Mouse (Mus musculus) heart, embryonic 11.5 days (tissue): ENCODE data around the gene Vav2. TPM values are rescaled to one million over a fixed set of nuclear protein-coding genes. Genes with fewer than 3 reads are reported as not detected.

Experiments
- ATAC-seq: fragments of 200-750 bp; cut with Nextera tagmentation; replicated peaks from 2 replicates; pipeline ENCODE4 v1.8.0; 2017; ENCODE audit warnings: moderate library complexity; ENCODE audit not compliant: insufficient number of reproducible peaks, low FRiP score, low TSS enrichment
- H3K27ac ChIP-seq: fragments of 300-500 bp; sonication (generic); 2 replicates; pipeline ENCODE4 v1.5.1; 2014; ENCODE audit warnings: mild to moderate bottlenecking, low read depth, low read length
- H3K27me3 ChIP-seq: fragments of 300-500 bp; sonication (generic); 2 replicates; pipeline ENCODE4 v1.6.1; 2014; ENCODE audit warnings: mild to moderate bottlenecking, low read length, mixed read lengths; ENCODE audit not compliant: control insufficient read depth, insufficient read depth
- H3K36me3 ChIP-seq: fragments of 300-500 bp; sonication (generic); 2 replicates; pipeline ENCODE4 v1.6.1; 2014; ENCODE audit warnings: mild to moderate bottlenecking, low read length, moderate library complexity, mixed read lengths; ENCODE audit not compliant: control insufficient read depth, insufficient read depth
- H3K4me1 ChIP-seq: fragments of 300-500 bp; sonication (generic); 2 replicates; pipeline ENCODE4 v1.6.1; 2014; ENCODE audit warnings: low read length; ENCODE audit not compliant: control insufficient read depth, insufficient read depth
- H3K4me2 ChIP-seq: fragments of 300-500 bp; sonication (generic); 2 replicates; pipeline ENCODE4 v1.6.1; 2014; ENCODE audit warnings: mild to moderate bottlenecking, moderate library complexity
- H3K4me3 ChIP-seq: fragments of 300-500 bp; sonication (generic); 2 replicates; pipeline ENCODE4 v1.5.1; 2014; ENCODE audit warnings: low read depth, low read length
- H3K9ac ChIP-seq: fragments of 300-500 bp; sonication (generic); 2 replicates; pipeline ENCODE4 v1.6.1; 2014; ENCODE audit warnings: mild to moderate bottlenecking, low read depth, low read length, moderate library complexity
- H3K9me3 ChIP-seq: fragments of 300-500 bp; sonication (generic); replicated peaks from 2 replicates; pipeline ENCODE4 v1.6.1; 2016; ENCODE audit warnings: low read length; ENCODE audit not compliant: control insufficient read depth
- WGBS: fragments of 180-500 bp; shearing (Covaris S2); extraction: QIAGEN DNeasy Blood & Tissue Kit; methylation state at CpG from one replicate; pipeline ENCODE4 v1.1.7; 2014; ENCODE audit not compliant: insufficient replicate concordance; 5-methylcytosine and 5-hydroxymethylcytosine counted together
- polyA plus RNA-seq: library from polyadenylated mRNA; unstranded; fragments of >200 nt; fragmentation: Nextera tagmentation; extraction: Ambion mirVana; gene quantifications from 2 replicates; pipeline ENCODE4 v1.2.1, GENCODE M21; 2014

Gene Vav2
- polyA plus RNA-seq, 1 experiment from 2014 or later: 3.4 TPM

DNA sequence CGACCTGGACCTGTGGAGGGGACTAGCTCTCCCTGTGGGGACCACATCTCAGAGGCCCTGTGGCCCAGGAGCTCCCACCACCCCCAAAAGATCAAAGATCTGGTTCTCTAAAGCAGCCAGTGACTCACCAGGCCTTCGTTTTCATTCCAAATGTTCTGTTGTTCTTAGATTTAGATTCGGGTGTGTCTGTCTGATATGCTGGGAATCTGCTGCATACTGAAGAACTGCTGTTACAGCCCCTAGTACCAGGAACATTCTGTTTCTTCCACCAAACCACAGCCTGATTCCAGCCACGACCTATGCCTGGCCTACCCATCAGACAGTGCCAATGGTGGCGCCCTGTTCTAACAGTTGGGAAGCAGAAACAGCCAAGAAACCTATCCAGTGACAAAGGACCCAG, 95.3 kb downstream of the Vav2 start:
- 65% methylated on average over 5 of the region's 5 CpGs for WGBS
- Histone ChIP-seq H3K27me3 (no peaks in the 10 kb centered on the region), H3K27ac (no peak overlapping the region), H3K36me3 (no peaks in the 10 kb centered on the region), H3K9me3 (no peaks in the 10 kb centered on the region), H3K4me2 (no peak overlapping the region), H3K4me1 (peaks cover 33% of the 10 kb centered on the region), H3K9ac (no peak overlapping the region), H3K4me3 (no peak overlapping the region)
- ATAC-seq: no peak

- Histone ChIP-seq H3K4me2 (no peak overlapping the region), H3K36me3 (no peaks in the 10 kb centered on the region), H3K9me3 (no peaks in the 10 kb centered on the region), H3K27ac (no peak overlapping the region), H3K9ac (no peak overlapping the region), H3K4me1 (peaks cover 39% of the 10 kb centered on the region), H3K4me3 (no peak overlapping the region), H3K27me3 (no peaks in the 10 kb centered on the region)
- ATAC-seq: no peak
- WGBS: 78% methylated on average over 8 of the region's 8 CpGs
Measured at GRCm38 (mm10) chr2:27330446-27330845, 96.4 kb downstream of the Vav2 start.

- ATAC-seq: no peak
- Histone ChIP-seq H3K4me2 (no peak overlapping the region), H3K27me3 (no peaks in the 10 kb centered on the region), H3K9me3 (no peaks in the 10 kb centered on the region), H3K9ac (no peak overlapping the region), H3K27ac (no peak overlapping the region), H3K4me3 (no peak overlapping the region), H3K36me3 (no peaks in the 10 kb centered on the region), H3K4me1 (peaks cover 48% of the 10 kb centered on the region)
- WGBS: 79% methylated on average over 10 of the region's 10 CpGs
Measured at GRCm38 (mm10) chr2:27329386-27330060, 97.3 kb downstream of the Vav2 start.

- Histone ChIP-seq H3K27me3 (no peaks in the 10 kb centered on the region), H3K4me1 (peaks cover 57% of the 10 kb centered on the region), H3K36me3 (no peaks in the 10 kb centered on the region), H3K9ac (no peak overlapping the region), H3K4me3 (no peak overlapping the region), H3K4me2 (no peak overlapping the region), H3K27ac (peak overlapping the region; percentile 51), H3K9me3 (no peaks in the 10 kb centered on the region)
- no peak for ATAC-seq
Measured at GRCm38 (mm10) chr2:27328613-27329041, 98.2 kb downstream of the Vav2 start.

GRCm38 (mm10) chr2:27327886-27328285, 98.9 kb downstream of the Vav2 start:
- Histone ChIP-seq H3K9me3 (no peaks in the 10 kb centered on the region), H3K36me3 (no peaks in the 10 kb centered on the region), H3K27ac (peak overlapping the region; percentile 51), H3K9ac (peak overlapping the region; percentile 40; the same call in 1 of the 2 replicates), H3K27me3 (no peaks in the 10 kb centered on the region), H3K4me2 (no peak overlapping the region), H3K4me1 (peaks cover 65% of the 10 kb centered on the region), H3K4me3 (no peak overlapping the region)
- ATAC-seq: no peak
- 59% methylated on average over 4 of the region's 4 CpGs for WGBS

DNA sequence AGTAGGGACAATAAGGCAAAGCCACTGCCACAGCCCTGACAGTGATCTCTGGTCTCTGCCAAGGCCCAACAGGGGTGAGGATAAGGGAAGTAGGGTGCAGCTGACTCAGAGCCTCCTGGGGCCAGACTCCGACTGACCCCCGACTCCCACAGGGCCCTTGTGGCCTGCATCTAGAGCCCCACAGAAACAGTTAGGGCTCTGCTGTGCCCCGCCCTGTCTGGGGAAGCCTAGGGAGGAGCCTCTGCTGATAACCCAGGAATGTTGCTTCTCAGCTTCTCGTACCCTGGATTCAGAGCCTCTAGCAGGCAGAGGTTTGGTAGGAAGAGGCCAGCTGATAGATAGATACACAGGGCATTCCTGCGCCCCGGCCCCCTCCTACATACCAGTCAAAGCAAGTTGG, 99.8 kb downstream of the Vav2 start:
- WGBS: 12% methylated on average over 6 of the region's 6 CpGs
- Histone ChIP-seq H3K27ac (peak overlapping the region; percentile 51), H3K4me2 (no peak overlapping the region; the same call in 1 of the 2 replicates)

GRCm38 (mm10) chr2:27326357-27326756, 100.5 kb downstream of the Vav2 start:
- peaks cover 68% of the 10 kb centered on the region for H3K4me1 ChIP-seq
- ATAC-seq: no peak
- no peak overlapping the region for H3K4me3 ChIP-seq
- no peaks in the 10 kb centered on the region for H3K27me3 ChIP-seq
- no peak overlapping the region for H3K4me2 ChIP-seq
- no peak overlapping the region for H3K9ac ChIP-seq
- WGBS: 61% methylated on average over 7 of the region's 7 CpGs
- H3K36me3 ChIP-seq: no peaks in the 10 kb centered on the region
- H3K9me3 ChIP-seq: no peaks in the 10 kb centered on the region
- H3K27ac ChIP-seq: 0 out of 2 replicates have a peak overlapping the region, but pooled peaks have one; percentile 12

More for the DNA sequence above, 99.8 kb downstream of the Vav2 start:
- Histone ChIP-seq H3K4me3 (no peak overlapping the region), H3K36me3 (no peaks in the 10 kb centered on the region), H3K9ac (0 out of 2 replicates have a peak overlapping the region, but pooled peaks have one; percentile 7), H3K9me3 (no peaks in the 10 kb centered on the region), H3K27me3 (no peaks in the 10 kb centered on the region), H3K4me1 (peaks cover 65% of the 10 kb centered on the region)
- ATAC-seq: no peak

DNA sequence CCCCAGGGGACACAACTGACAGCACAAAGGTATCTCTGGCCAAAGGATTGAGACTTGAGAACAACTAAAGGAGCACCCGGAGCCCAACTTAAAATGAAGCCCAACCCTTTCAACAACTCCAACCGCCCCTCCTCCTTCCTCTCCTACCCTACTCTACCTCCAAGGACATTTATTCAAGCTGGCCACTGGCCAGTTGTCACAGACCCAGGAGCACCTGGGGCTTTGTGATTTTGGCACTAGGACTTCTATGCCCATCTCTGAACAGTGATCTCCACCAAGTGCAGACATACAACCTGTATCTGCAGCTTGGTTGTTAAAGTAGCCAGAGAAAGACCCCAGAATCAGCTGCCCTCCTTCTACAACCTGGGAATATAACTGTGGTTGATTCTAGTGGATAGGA, 102.1 kb downstream of the Vav2 start:
- Histone ChIP-seq H3K27me3 (no peaks in the 10 kb centered on the region), H3K27ac (peak overlapping the region; percentile 18), H3K4me1 (peaks cover 66% of the 10 kb centered on the region), H3K9ac (no peak overlapping the region), H3K9me3 (no peaks in the 10 kb centered on the region), H3K4me3 (no peak overlapping the region), H3K36me3 (no peaks in the 10 kb centered on the region), H3K4me2 (no peak overlapping the region)
- ATAC-seq: no peak
- 8% methylated on average over 2 of the region's 2 CpGs for WGBS

- Histone ChIP-seq H3K9me3 (no peaks in the 10 kb centered on the region), H3K4me3 (no peak overlapping the region), H3K9ac (no peak overlapping the region), H3K27ac (no peak overlapping the region), H3K27me3 (no peaks in the 10 kb centered on the region), H3K4me2 (no peak overlapping the region), H3K36me3 (no peaks in the 10 kb centered on the region), H3K4me1 (peaks cover 36% of the 10 kb centered on the region)
- no peak for ATAC-seq
- WGBS: 30% methylated on average over 6 of the region's 6 CpGs
Measured at GRCm38 (mm10) chr2:27321431-27321875, 105.4 kb downstream of the Vav2 start.
